Mouse (Mus musculus) brain, embryonic 14.5 days (tissue): Measurements from ENCODE around the gene Cers6.

Source experiments
- CTCF ChIP-seq: fragments of 200-500 bp; IDR thresholded peaks from 2 replicates; pipeline ENCODE4 v1.5.1; 2012; ENCODE audit warnings: inconsistent platforms, mild to moderate bottlenecking, moderate library complexity, borderline replicate concordance; ENCODE audit not compliant: insufficient read depth, insufficient read length; ENCODE audit errors: extremely low read depth
- POLR2A ChIP-seq: fragments of 200-500 bp; IDR thresholded peaks from 2 replicates; pipeline ENCODE4 v1.6.1; 2012; ENCODE audit warnings: mild to moderate bottlenecking, inconsistent platforms, borderline replicate concordance; ENCODE audit not compliant: poor library complexity, insufficient read depth, insufficient read length, severe bottlenecking; ENCODE audit errors: extremely low read depth

DNA sequence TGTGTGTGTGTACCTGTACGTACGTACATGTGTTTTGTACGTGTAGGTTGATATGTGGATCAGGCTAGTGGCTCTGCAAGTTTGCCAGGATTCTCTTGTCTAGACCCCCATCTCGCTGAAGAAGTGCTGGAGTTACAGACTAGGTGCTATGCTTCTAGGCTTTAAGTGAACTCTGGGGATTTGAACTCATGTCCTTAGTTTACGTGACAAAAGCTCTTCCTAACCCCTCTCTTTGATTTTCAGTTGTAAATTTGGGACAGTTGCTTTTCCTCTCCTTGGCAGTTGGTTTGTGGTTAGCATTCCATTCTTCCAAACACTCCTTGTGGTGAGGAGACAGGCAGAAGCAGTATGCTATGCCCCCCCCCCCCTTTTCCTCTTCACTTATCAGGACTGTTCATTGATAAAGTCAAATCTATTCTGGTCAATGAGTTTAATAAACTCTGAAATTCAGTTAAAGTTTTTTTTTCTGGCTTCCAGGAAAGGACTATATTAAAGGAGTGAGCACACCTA lies 28.5 kb downstream of the Cers6 start:
- TF ChIP-seq CTCF, result no peak
- no peak for TF ChIP-seq POLR2A
